8 mouse cellular contexts compared by ENCODE assay signal in the genomic region with DNA sequence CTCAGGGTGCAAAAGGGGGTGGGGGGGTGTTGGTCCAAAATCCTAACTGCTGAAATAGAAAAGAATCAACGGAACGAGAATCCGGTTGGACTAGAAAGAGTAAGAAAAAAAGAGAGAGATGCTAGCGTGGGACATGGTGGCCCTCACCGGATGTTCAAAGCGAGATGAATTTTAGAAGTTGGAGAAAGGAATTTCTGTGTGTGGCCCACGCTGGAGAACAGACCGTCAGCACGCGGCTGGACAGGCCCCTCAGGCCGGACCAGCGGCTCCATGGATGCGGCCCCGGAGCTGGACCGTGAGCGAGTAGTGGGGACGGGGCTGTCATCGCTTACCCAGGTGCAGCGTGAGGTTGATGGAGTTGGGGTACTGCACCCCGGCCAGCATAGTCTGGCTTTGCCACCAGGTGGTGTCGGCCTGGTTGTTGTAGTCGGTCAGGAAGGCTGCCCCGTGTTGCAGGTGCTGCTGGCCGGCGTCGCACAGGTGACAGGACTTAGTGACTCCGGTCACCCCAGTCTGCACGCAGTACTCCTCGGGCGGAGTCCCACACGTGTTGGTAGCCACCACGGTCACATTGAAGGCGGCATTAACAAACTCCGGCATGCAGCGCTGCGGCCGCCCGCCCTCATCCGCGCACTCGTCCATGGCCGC. TPM values are rescaled to one million over a fixed set of nuclear protein-coding genes. Genes with fewer than 3 reads are reported as not detected.
A peak's percentile ranks its signal among the peaks of the same experiment; 100 is the strongest.
DNase-seq lines count a peak whose midpoint lies in the region; ATAC-seq lines count a peak whose summit lies in the region.

No protein-coding gene starts in this region.

- peak overlapping the region; percentile 92 for H3K4me3 ChIP-seq in midbrain, embryonic 15.5 days

- peak overlapping the region; percentile 85 for H3K27ac ChIP-seq in midbrain, embryonic 15.5 days

- peaks cover 30% of the 10 kb centered on the region for H3K4me1 ChIP-seq in midbrain, embryonic 15.5 days

- no peaks in the 10 kb centered on the region for H3K9me3 ChIP-seq in midbrain, embryonic 15.5 days

- ATAC-seq in midbrain, embryonic 15.5 days (replicated peaks): peak; percentile 66

- WGBS in midbrain, embryonic 15.5 days: under 1% methylated on average over 34 of the region's 42 CpGs

- no peaks in the 10 kb centered on the region for H3K36me3 ChIP-seq in midbrain, embryonic 15.5 days (replicated peaks)
- H3K36me3 ChIP-seq in splenic B cell, adult 2 months (ENCODE audit: control insufficient read depth, insufficient read depth, low read length, poor library complexity, severe bottlenecking): no peaks in the 10 kb centered on the region

- DNase-seq in left cerebral cortex, adult 18-20 months (ENCODE audit: low spot score in 2 of 2): peak; percentile 22 to 53
- no peak for DNase-seq in left cerebral cortex, adult 11 months (ENCODE audit: low spot score)
- peak; percentile 62 for DNase-seq in cerebellum, adult 9-10 months
- DNase-seq in frontal cortex, adult 2 months (ENCODE audit: extremely low spot score in 1 of 2, low spot score in 1 of 2): peak; percentile 14 to 45
- DNase-seq in induced T-regulatory cell, adult 2 months (ENCODE audit: low read depth): peak; percentile 82
- DNase-seq in liver: peak; percentile 63
- DNase-seq in splenic B cell, adult 2 months (ENCODE audit: low read depth, low spot score): peak; percentile 83

- no peaks in the 10 kb centered on the region for H3K27me3 ChIP-seq in midbrain, embryonic 15.5 days (replicated peaks)
- H3K27me3 ChIP-seq in splenic B cell, adult 2 months (ENCODE audit: control insufficient read depth, insufficient read depth, low read length, poor library complexity, severe bottlenecking): no peaks in the 10 kb centered on the region

- H3K9ac ChIP-seq in midbrain, embryonic 15.5 days: peak overlapping the region; percentile 93

- peak overlapping the region; percentile 85 for H3K4me2 ChIP-seq in midbrain, embryonic 15.5 days

RNA-seq across cellular contexts. Expression of gene Lamc1, which starts 0.7 kb away (rescaled TPM):
- total RNA-seq in left cerebral cortex, adult 18-20 months (2021): 10 to 100 TPM; 25.3 to 25.5 TPM
- polyA plus RNA-seq in frontal cortex, adult 2 months (2012; rRNA removed): 24.4 and 25.8 TPM in 2 replicates
- polyA plus RNA-seq in midbrain, embryonic 15.5 days (2015; fragmentation: Nextera tagmentation; extraction: Ambion mirVana): 15.9 and 16.0 TPM in 2 replicates
